Mouse (Mus musculus): Measurements from ENCODE around the gene Man2c1.

- TF ChIP-seq CTCF (IDR thresholded peaks at IDR 0.05; ENCODE audit: borderline replicate concordance, control insufficient read depth, extremely low read depth, insufficient read depth, low read length, poor library complexity) (no peak), POLR2A (IDR thresholded peaks at IDR 0.05; ENCODE audit: control insufficient read depth, extremely low read depth, insufficient read depth, low read length, poor library complexity) (no peak)
Measured at GRCm38 (mm10) chr9:57147205-57148143, 17.0 kb downstream of the Man2c1 start.

Measured in thymus, adult 2 months (tissue).